Mouse (Mus musculus) stomach, postnatal 0 days (tissue): ENCODE measurements around the gene Camk2n2.
A peak's percentile ranks its signal among the peaks of the same experiment; 100 is the strongest.

ENCODE experiments used
- CTCF ChIP-seq: IDR thresholded peaks from 2 replicates; pipeline ENCODE4 v1.5.1; 2016; ENCODE audit warnings: antibody characterized with exemption, low read depth, mild to moderate bottlenecking, moderate library complexity
- EP300 ChIP-seq: optimal IDR thresholded peaks from 2 replicates; pipeline ENCODE3; 2016; ENCODE audit warnings: antibody characterized with exemption

- TF ChIP-seq CTCF (peak; percentile 18; the same call in 1 of the 2 replicates), EP300 (no peak)
Measured at GRCm38 (mm10) chr16:20653315-20653714, 32.2 kb upstream of the Camk2n2 start.
